Mouse (Mus musculus): ENCODE results near the gene Dmc1.

GRCm38 (mm10) chr15:79608214-79608613 is 3.3 kb upstream of the Dmc1 start:
- no peak for TF ChIP-seq CTCF (conservative IDR thresholded peaks at IDR 0.05; ENCODE audit: low read length)
- no peak for TF ChIP-seq NANOG (IDR thresholded peaks at IDR 0.05; ENCODE audit: borderline replicate concordance, low read length)
- TF ChIP-seq POU5F1 (IDR thresholded peaks at IDR 0.05; ENCODE audit: borderline replicate concordance, low read length) = no peak
